Mouse (Mus musculus): ENCODE results near the gene Atp5d. TPM values are rescaled to one million over a fixed set of nuclear protein-coding genes. Genes with fewer than 3 reads are reported as not detected.
A peak's percentile ranks its signal among the peaks of the same experiment; 100 is the strongest.

The Atp5d gene
- polyA plus RNA-seq, 1 experiment: 242 TPM

DNA sequence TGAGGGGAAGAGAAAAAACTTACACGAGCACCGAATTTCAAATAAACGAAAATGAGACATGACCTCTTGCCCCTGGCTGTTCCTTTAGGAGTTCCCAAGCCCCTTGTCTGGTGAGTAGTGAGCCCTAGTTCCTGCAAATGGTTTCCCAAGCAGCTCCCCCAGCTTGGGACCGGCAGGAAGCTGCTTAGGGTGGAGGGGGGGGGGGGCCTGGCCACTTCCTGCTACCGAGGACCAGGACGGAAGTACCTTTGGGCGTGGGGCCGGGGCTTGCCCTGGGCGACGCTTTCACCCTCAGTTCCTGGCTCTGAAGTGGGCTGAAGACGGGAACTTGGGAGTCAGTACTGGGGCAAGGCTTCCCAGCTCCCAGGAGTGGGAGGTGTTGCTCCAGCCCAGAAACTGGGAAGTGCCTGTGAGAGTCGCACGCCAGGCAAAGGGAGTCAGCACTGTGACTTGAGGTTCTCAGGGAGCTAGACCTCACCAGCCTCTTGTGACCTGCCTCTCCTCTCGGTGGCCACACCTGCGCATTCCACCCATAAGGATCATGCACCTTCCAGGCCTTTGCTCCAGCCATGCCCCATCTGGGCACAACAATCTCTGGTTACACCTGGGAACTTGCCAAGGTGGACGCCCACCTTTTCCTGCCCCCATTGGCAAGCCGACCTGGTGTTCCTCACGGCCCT, 20.0 kb downstream of the Atp5d start:
- TF ChIP-seq CTCF (IDR thresholded peaks at IDR 0.05; ENCODE audit: low read depth, low read length) (no peak), EP300 (IDR thresholded peaks at IDR 0.05; ENCODE audit: insufficient read depth, low read depth, low read length) (no peak), POLR2A (IDR thresholded peaks at IDR 0.05; ENCODE audit: insufficient read depth, low read length) (no peak)
- Histone ChIP-seq H3K4me3 (ENCODE audit: low read depth, low read length) (peak overlapping the region; percentile 27), H3K9me3 (replicated peaks; ENCODE audit: control insufficient read depth, insufficient read depth, low read length, poor library complexity, severe bottlenecking) (no peaks in the 10 kb centered on the region), H3K36me3 (ENCODE audit: control insufficient read depth, insufficient read depth, low read length, poor library complexity, severe bottlenecking) (peaks cover 38% of the 10 kb centered on the region), H3K27me3 (ENCODE audit: control insufficient read depth, insufficient read depth, low read length, poor library complexity, severe bottlenecking) (no peaks in the 10 kb centered on the region), H3K27ac (ENCODE audit: insufficient read depth, low read length) (peak overlapping the region; percentile 94), H3K4me1 (ENCODE audit: control insufficient read depth, insufficient read depth, low read length) (peaks cover 5% of the 10 kb centered on the region), H3K9ac (ENCODE audit: low read depth, poor library complexity, severe bottlenecking) (peak overlapping the region; percentile 3)

DNA sequence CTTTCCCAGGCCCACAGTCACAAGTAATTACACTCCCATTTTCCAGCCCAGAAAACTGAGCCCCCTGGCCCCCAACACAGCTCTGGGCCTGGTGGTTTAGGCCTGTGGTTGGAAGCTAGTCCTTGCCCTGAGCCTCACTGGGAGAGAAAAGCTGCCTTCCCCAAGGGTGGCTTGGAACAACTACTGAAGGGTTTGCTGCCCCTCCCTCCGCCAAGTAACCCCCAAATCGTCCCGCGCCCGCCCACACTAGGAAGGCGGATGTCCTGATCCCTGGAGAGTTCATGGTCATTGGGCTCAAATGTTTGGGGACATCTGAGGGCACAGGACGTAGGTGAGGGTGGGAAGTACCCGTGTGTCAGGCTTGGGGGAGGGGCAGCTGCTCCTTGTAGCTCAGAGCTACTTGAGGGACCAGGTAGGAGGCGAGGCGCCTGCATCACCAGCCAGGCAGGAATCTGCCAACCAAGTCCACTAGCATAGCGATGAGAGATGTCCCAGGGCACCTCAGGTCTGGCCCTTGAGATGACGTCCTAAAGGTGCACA, 20.7 kb downstream of the Atp5d start:
- no peak for TF ChIP-seq POLR2A (IDR thresholded peaks at IDR 0.05; ENCODE audit: insufficient read depth, low read length)
- no peak for TF ChIP-seq EP300 (IDR thresholded peaks at IDR 0.05; ENCODE audit: insufficient read depth, low read depth, low read length)
- no peak for TF ChIP-seq CTCF (IDR thresholded peaks at IDR 0.05; ENCODE audit: low read depth, low read length)
- Histone ChIP-seq H3K36me3 (ENCODE audit: control insufficient read depth, insufficient read depth, low read length, poor library complexity, severe bottlenecking) (peaks cover 31% of the 10 kb centered on the region), H3K9me3 (replicated peaks; ENCODE audit: control insufficient read depth, insufficient read depth, low read length, poor library complexity, severe bottlenecking) (no peaks in the 10 kb centered on the region)

DNA sequence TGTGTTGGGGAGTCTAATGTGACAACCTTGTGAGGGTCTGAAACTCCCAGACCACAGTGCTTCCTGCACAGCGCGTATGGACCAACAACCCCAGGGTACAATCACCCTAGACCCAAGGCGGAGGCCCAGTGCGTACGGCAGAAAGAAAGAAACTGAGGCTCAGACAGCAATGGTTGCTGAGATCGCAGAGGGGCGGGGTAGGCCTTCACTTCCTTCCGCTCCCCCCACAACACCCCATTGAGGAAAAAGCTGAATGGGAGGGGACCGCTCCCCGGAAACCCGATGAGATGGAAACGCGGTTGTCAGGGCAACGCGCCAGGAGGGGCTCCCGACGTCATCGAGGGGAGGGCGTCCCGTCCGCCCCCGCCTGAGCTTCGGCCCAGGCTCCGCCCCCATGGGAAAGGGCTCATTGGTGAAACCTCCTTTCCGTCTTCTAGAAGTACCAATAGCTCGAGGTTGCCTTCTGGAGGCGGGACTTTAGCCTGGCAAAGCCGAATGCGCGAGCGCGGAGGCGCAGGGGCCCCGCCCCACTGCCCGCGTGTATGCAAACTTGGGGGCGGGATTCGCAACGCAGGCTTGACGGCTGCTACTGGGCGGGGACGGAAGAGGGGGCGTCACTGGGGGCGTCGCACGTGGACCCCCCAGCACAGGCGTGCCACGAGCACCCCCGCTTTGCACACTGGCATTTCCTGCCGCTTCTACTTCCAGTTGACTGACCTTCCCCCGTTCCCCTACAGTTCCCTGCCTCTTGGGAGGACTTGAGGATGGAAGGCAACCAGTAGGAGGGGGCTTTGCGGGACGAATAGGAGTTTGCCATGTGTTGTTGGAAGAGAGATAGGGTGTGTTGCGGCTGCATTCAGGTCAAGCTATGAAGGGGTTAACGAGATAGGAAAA, 21.4 kb downstream of the Atp5d start:
- Histone ChIP-seq H3K4me3 (ENCODE audit: low read depth, low read length) (peak overlapping the region; percentile 75), H3K27ac (ENCODE audit: insufficient read depth, low read length) (peak overlapping the region; percentile 94), H3K4me1 (ENCODE audit: control insufficient read depth, insufficient read depth, low read length) (peaks cover 10% of the 10 kb centered on the region), H3K36me3 (ENCODE audit: control insufficient read depth, insufficient read depth, low read length, poor library complexity, severe bottlenecking) (peaks cover 24% of the 10 kb centered on the region), H3K9me3 (replicated peaks; ENCODE audit: control insufficient read depth, insufficient read depth, low read length, poor library complexity, severe bottlenecking) (no peaks in the 10 kb centered on the region), H3K27me3 (ENCODE audit: control insufficient read depth, insufficient read depth, low read length, poor library complexity, severe bottlenecking) (no peaks in the 10 kb centered on the region), H3K9ac (ENCODE audit: low read depth, poor library complexity, severe bottlenecking) (peak overlapping the region; percentile 31)
- TF ChIP-seq EP300 (IDR thresholded peaks at IDR 0.05; ENCODE audit: insufficient read depth, low read depth, low read length) (peak; percentile 34; the same call in 1 of the 2 replicates), CTCF (IDR thresholded peaks at IDR 0.05; ENCODE audit: low read depth, low read length) (no peak)

More for the DNA sequence above, 20.7 kb downstream of the Atp5d start:
- Histone ChIP-seq H3K4me1 (ENCODE audit: control insufficient read depth, insufficient read depth, low read length) (peaks cover 9% of the 10 kb centered on the region), H3K27ac (ENCODE audit: insufficient read depth, low read length) (peak overlapping the region; percentile 94), H3K4me3 (ENCODE audit: low read depth, low read length) (peak overlapping the region; percentile 57), H3K27me3 (ENCODE audit: control insufficient read depth, insufficient read depth, low read length, poor library complexity, severe bottlenecking) (no peaks in the 10 kb centered on the region), H3K9ac (ENCODE audit: low read depth, poor library complexity, severe bottlenecking) (peak overlapping the region; percentile 3)

DNA sequence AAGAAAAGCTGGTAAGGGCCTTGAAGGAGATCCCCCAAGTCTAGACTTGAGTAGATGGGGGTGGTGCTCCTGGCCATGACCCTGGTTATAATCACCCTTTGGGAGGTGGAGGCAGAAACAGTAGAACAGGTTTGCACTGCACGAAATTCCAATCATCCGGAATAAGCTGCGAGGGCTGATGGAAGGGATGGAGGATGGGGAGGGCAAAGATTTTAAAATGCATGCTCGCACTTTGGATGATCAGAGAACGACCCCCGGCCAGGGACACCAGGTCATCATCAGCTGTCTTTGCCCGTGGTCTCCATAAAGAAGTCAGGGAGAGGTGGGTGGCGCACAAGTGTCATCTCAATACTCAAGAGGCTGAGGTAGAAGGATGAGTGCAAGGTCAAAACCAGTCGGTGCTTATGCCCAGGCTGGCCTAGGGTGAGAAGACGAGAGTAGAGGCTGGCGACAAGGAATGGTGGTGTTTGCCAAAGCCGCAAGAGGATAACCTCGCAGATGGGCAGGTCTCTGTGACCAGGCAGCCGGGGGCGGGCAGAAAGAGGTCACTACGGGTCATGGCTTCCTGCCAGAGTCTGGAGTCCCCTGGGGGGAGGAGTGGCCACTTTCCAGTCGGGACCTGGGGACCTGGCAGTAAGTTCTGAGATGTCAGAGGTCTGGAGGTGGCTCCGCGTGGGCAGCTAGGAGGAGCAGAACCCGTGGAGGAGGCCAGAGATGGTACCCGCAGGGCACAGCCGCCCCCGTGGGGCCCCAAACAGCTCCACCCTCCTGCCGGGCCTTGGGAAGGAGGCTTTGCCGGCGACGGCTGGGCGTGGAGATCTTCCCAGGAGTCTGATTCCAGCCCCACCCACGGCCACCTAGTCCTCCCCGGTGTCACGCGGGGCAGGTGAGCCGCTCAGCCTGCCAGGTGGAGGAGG, 22.3 kb downstream of the Atp5d start:
- H3K9me3 ChIP-seq (replicated peaks; ENCODE audit: control insufficient read depth, insufficient read depth, low read length, poor library complexity, severe bottlenecking): no peaks in the 10 kb centered on the region
- no peaks in the 10 kb centered on the region for H3K27me3 ChIP-seq (ENCODE audit: control insufficient read depth, insufficient read depth, low read length, poor library complexity, severe bottlenecking)
- peak overlapping the region; percentile 31 for H3K9ac ChIP-seq (ENCODE audit: low read depth, poor library complexity, severe bottlenecking)
- TF ChIP-seq EP300 (IDR thresholded peaks at IDR 0.05; ENCODE audit: insufficient read depth, low read depth, low read length) (no peak), POLR2A (IDR thresholded peaks at IDR 0.05; ENCODE audit: insufficient read depth, low read length) (no peak), CTCF (IDR thresholded peaks at IDR 0.05; ENCODE audit: low read depth, low read length) (no peak)
- H3K4me1 ChIP-seq (ENCODE audit: control insufficient read depth, insufficient read depth, low read length): peaks cover 11% of the 10 kb centered on the region
- H3K27ac ChIP-seq (ENCODE audit: insufficient read depth, low read length): peak overlapping the region; percentile 40
- peaks cover 15% of the 10 kb centered on the region for H3K36me3 ChIP-seq (ENCODE audit: control insufficient read depth, insufficient read depth, low read length, poor library complexity, severe bottlenecking)
- peak overlapping the region; percentile 75 for H3K4me3 ChIP-seq (ENCODE audit: low read depth, low read length)

DNA sequence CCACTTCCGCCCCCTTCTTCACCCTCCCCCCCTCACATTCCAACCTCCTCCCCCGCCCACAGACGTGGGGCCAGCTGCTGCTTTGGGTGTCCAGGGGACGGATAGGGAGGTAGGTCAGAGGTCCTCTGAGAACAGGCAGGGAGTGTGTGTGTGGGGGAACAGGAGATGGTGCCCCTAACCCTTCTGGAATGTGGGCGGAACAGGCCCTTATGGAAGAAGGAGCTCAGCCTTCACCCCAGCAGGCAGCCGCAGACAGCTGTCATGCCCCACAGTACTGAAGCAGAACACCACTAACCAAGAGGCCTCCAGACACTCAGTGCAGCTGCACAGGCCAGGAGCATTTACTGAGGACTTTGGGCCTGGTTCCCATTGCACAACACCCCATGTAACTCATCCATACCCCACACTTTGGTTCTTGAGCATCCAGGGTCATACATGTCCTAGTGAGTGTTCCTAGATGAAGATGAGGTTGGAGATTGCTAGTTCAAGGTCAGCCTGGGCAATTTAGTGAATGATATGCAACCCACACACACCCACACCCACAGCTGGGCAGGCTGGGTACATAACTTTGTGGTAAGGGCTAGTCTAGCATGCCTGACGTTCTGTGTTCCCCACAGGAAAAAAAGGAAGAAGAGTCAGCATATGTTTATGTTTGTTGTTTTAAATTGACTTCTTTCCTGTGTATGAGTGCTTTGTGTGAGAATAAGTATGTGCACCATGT, 23.2 kb downstream of the Atp5d start:
- Histone ChIP-seq H3K27ac (ENCODE audit: insufficient read depth, low read length) (peak overlapping the region; percentile 62), H3K9me3 (replicated peaks; ENCODE audit: control insufficient read depth, insufficient read depth, low read length, poor library complexity, severe bottlenecking) (no peaks in the 10 kb centered on the region), H3K4me1 (ENCODE audit: control insufficient read depth, insufficient read depth, low read length) (peaks cover 12% of the 10 kb centered on the region), H3K36me3 (ENCODE audit: control insufficient read depth, insufficient read depth, low read length, poor library complexity, severe bottlenecking) (peaks cover 6% of the 10 kb centered on the region), H3K27me3 (ENCODE audit: control insufficient read depth, insufficient read depth, low read length, poor library complexity, severe bottlenecking) (no peaks in the 10 kb centered on the region), H3K9ac (ENCODE audit: low read depth, poor library complexity, severe bottlenecking) (peak overlapping the region; percentile 31), H3K4me3 (ENCODE audit: low read depth, low read length) (no peak overlapping the region)
- TF ChIP-seq EP300 (IDR thresholded peaks at IDR 0.05; ENCODE audit: insufficient read depth, low read depth, low read length) (0 out of 2 replicates have a peak, but pooled peaks have one; percentile 20), CTCF (IDR thresholded peaks at IDR 0.05; ENCODE audit: low read depth, low read length) (no peak)
